Mouse (Mus musculus) T-cell, adult 2 months (primary cell): ENCODE measurements around the gene Rnf19b.

Source experiments
- DNase-seq: peaks from one replicate; pipeline ENCODE4 v3.0.0; 2022; ENCODE audit warnings: low spot score

Gene Rnf19b

GRCm38 (mm10) chr4:129079126-129079525, 21.1 kb downstream of the Rnf19b start:
- no peak for DNase-seq

- DNase-seq = no peak
These were observed 23.0 kb downstream of the Rnf19b start for GRCm38 (mm10) chr4:129081041-129081440.

GRCm38 (mm10) chr4:129081512-129081911, 23.4 kb downstream of the Rnf19b start:
- no peak for DNase-seq

- DNase-seq = no peak
These were observed 23.9 kb downstream of the Rnf19b start for GRCm38 (mm10) chr4:129081939-129082338.

- DNase-seq = peak; percentile 65
These were observed 24.5 kb downstream of the Rnf19b start for GRCm38 (mm10) chr4:129082379-129083115.

GRCm38 (mm10) chr4:129084896-129085295, 26.8 kb downstream of the Rnf19b start:
- no peak for DNase-seq

- peak; percentile 60 for DNase-seq
These were observed 28.0 kb downstream of the Rnf19b start for GRCm38 (mm10) chr4:129086078-129086477.

- no peak for DNase-seq
These were observed 29.8 kb downstream of the Rnf19b start for GRCm38 (mm10) chr4:129087850-129088249.

- no peak for DNase-seq
These were observed 37.2 kb downstream of the Rnf19b start for GRCm38 (mm10) chr4:129095276-129095675.

- no peak for DNase-seq
These were observed 38.9 kb downstream of the Rnf19b start for GRCm38 (mm10) chr4:129097006-129097405.

GRCm38 (mm10) chr4:129102133-129102829, 44.2 kb downstream of the Rnf19b start:
- no peak for DNase-seq

GRCm38 (mm10) chr4:129105356-129105755, 47.3 kb downstream of the Rnf19b start, which contains the start of gene Tmem54:
Tmem54 (plus strand) TSS chr4:129105548.
- no peak for DNase-seq

- DNase-seq = no peak
These were observed 48.0 kb downstream of the Rnf19b start for GRCm38 (mm10) chr4:129106073-129106472.

GRCm38 (mm10) chr4:129107348-129107899, 49.4 kb downstream of the Rnf19b start:
- DNase-seq = no peak

GRCm38 (mm10) chr4:129108624-129109023, 50.6 kb downstream of the Rnf19b start:
- no peak for DNase-seq

GRCm38 (mm10) chr4:129110804-129111203, 52.7 kb downstream of the Rnf19b start:
- no peak for DNase-seq

GRCm38 (mm10) chr4:129111350-129111749, 53.3 kb downstream of the Rnf19b start:
- DNase-seq = no peak

- DNase-seq = no peak
These were observed 54.2 kb downstream of the Rnf19b start for GRCm38 (mm10) chr4:129112231-129112630.

GRCm38 (mm10) chr4:129113083-129113988, 55.3 kb downstream of the Rnf19b start:
- DNase-seq = peak; percentile 64

- no peak for DNase-seq
These were observed 58.6 kb downstream of the Rnf19b start for GRCm38 (mm10) chr4:129116703-129117102.

- no peak for DNase-seq
These were observed 59.8 kb downstream of the Rnf19b start for GRCm38 (mm10) chr4:129117720-129118510.
